Mouse (Mus musculus) hematopoietic stem cell, adult 5-6 weeks (primary cell): ENCODE results near the gene Stn1. TPM values are rescaled to one million over a fixed set of nuclear protein-coding genes. Genes with fewer than 3 reads are reported as not detected.

ENCODE experiments used
- ATAC-seq, 2 experiments: fragments of 125-278 bp in 1 of 2; replicated peaks in 1 of 2; 2 replicates each; pipeline ENCODE4 v1.8.0; 2016 to 2017; ENCODE audit warnings: inconsistent platforms in 2 of 2, mild to moderate bottlenecking in 2 of 2, moderate number of reproducible peaks in 2 of 2, low read depth in 1 of 2, moderate TSS enrichment in 1 of 2; ENCODE audit not compliant: low FRiP score in 2 of 2, poor library complexity in 2 of 2, severe bottlenecking in 2 of 2, insufficient read depth in 1 of 2, low TSS enrichment in 1 of 2
- total RNA-seq: library from RNA; stranded (forward); fragments of 172-1452, 232-1000 nt; gene quantifications from 2 replicates; pipeline ENCODE4 v1.2.3, GENCODE M21; 2017

The Stn1 gene
- total RNA-seq, 1 experiment from 2014 or later, result 17.1 TPM

- no peak for ATAC-seq
Measured at GRCm38 (mm10) chr19:47517570-47517969, 19.7 kb downstream of the Stn1 start.

DNA sequence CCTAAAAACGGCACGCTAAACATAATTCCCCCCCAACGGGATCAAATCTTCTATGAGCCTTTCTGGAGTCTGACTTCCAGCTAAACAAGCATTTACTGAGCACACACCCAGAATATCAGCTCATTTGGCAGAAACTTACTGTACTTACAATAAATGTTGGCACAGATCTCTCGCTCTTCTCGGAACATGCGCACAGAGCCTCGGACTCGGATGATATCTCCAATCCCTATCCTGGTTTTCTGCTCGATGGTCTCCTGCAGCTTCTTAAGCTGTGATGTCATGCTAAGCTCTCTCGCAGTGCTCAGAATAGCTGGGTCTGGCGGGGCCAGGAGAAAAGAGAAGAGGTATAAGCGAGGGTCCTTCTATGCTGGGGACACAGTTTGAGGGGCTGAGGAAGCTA lies 20.4 kb downstream of the Stn1 start:
- no peak for ATAC-seq

- ATAC-seq, result no peak
Measured at GRCm38 (mm10) chr19:47515091-47515490, 22.2 kb downstream of the Stn1 start.

DNA sequence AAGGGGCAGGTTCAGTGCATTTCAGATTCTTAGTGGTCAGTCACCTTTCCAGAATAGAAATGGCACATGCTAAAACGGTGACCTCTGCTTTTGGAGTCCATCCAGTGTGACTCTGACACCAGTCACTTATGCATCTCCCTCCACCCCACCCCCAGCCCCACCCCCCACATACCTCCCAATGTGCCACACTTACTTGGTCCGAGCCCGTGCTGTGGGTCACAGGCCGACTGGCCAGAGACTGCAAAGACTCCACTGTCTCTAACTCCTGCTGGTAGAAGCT lies 23.7 kb downstream of the Stn1 start:
- ATAC-seq, result no peak

GRCm38 (mm10) chr19:47512794-47513617 lies 24.3 kb downstream of the Stn1 start:
- no peak for ATAC-seq

DNA sequence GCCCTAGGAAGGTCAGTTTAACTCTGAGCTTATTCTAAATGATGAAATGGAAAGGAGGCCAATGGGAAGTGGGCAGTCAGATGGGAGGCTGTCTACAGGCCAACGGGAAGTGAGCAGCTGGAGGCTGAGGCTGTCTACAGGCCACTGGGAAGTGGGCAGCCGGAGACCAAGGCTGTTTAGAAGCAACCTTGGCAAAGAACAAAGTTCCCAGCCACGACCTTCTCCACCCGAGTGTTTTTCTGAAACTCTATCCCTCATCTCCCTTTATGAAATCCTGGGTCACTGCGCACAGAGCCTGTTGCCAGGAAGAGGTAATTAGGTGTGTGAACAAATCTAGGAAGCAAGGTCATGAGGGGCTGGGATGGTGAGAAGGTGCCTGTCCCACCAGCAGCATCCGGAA lies 25.3 kb downstream of the Stn1 start:
- 0 out of 4 replicates have a peak, but pooled peaks of 1 of the 2 experiments have one; percentile 8 for ATAC-seq

GRCm38 (mm10) chr19:47511294-47511675 lies 26.0 kb downstream of the Stn1 start:
- no peak for ATAC-seq

GRCm38 (mm10) chr19:47510473-47511293 lies 26.6 kb downstream of the Stn1 start:
- peak; percentile 34 to 39; a peak in 3 of 4 replicates for ATAC-seq

DNA sequence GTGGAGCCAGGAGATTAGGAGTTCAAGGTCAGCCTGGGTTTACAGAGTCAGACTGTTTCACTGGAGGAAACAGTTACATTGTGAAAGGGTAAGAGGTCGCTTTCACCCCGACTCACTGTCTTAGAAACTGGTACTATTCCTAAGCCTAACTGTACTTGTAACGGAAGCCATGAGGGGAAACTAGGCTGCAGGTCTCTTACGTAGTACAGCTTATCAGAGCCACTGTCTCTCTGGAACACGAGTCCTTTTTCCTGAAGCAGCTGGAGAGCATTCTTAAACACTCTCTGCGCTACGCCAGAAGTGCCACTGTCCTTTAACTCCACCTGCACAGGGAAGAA lies 27.2 kb downstream of the Stn1 start:
- no peak for ATAC-seq

- peak; percentile 21 to 44; a peak in 2 of 4 replicates for ATAC-seq
Measured at GRCm38 (mm10) chr19:47508771-47509281, 28.5 kb downstream of the Stn1 start.

DNA sequence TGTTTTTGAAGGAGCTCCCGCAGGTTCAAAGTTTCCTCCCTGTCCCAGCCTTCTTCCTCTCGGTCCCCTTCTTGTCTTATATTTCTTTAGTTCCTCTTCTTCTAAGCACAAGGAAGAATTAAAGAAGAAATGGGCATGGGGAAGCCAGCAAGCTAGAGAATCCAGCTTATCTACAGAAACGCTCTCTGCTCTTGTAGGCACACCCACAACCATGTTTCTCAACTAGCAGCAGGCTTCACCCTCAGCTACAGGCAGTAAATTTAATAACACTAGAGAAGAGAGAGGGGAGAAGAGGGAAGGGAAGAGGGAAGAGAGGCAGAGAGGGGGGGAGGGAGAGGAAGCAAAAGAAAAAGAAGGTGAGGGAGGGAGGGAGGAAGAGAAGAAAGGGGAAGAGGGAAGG lies 29.1 kb downstream of the Stn1 start:
- no peak for ATAC-seq

- peak; percentile 23 to 26; a peak in 3 of 4 replicates for ATAC-seq
Measured at GRCm38 (mm10) chr19:47507128-47508121, 29.9 kb downstream of the Stn1 start.

DNA sequence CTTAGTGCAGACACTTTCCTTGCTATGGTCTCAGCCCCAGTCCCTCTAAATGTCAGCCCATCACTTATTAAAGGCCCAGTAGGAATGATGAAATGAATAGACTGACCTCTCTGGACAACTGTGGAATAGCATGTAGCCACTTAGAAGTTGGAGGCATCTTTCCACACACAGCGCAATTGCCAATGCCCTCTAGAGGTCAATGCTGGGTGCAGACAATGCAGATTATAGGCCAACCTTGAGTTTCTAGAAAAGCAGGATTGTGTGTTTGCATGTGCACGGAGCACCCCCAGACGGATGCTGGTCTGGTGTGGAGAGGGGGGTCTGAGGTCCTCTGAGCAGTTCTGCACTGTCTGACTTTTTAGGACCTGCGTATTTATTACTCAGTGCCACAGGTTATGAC lies 33.7 kb downstream of the Stn1 start:
- peak; percentile 33 to 52; a peak in 3 of 4 replicates for ATAC-seq

- peak in 1 of 2 experiments; percentile 35; a peak in 1 of 4 replicates for ATAC-seq
Measured at GRCm38 (mm10) chr19:47502563-47502962, 34.7 kb downstream of the Stn1 start.

DNA sequence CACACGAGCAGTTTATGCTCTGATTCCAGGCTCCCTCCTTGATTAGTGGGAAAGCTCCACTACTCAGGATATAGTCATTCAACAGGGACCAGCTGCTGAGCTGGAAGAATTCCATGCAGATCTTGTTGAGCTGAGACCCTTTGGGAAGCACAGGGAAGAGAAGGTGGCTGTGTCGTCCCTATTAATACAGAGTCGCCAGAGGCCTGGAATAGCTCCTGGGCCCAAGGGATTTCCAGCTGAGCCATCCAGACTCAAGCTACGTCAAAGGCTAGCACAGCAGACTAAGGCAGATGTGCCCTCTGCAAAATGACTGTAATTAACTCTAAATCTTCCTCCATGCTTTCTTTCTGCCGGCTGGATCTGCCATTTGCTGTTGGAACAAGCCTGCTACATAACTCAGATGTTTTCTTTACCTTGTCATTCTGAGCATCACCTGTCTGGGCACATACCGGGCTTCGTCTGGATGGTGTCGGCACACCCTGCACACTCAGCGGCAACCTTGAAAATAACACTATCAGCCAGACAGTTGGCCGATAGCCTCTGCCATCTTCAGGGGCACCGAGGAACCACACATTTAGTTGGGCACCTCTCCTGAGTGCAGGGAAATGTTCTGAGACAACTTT lies 36.8 kb downstream of the Stn1 start:
- ATAC-seq, result no peak

GRCm38 (mm10) chr19:47499841-47500240 lies 37.5 kb downstream of the Stn1 start:
- ATAC-seq, result no peak

- no peak for ATAC-seq
Measured at GRCm38 (mm10) chr19:47498942-47499341, 38.4 kb downstream of the Stn1 start.
